Mouse (Mus musculus) layer of hippocampus, postnatal 36 days (tissue): ENCODE results near the gene Jak3. TPM values are rescaled to one million over a fixed set of nuclear protein-coding genes. Genes with fewer than 3 reads are reported as not detected.

Experiments used
- DNase-seq, 2 experiments: peaks; one replicate each; pipeline ENCODE4 v3.0.0; 2022
- total RNA-seq, 2 experiments: library from RNA; stranded (reverse); gene quantifications; 2 replicates each; pipeline ENCODE4 v1.2.3; 2021

Gene Jak3
- total RNA-seq, 2 experiments from 2014 or later, result 5.2 TPM

DNA sequence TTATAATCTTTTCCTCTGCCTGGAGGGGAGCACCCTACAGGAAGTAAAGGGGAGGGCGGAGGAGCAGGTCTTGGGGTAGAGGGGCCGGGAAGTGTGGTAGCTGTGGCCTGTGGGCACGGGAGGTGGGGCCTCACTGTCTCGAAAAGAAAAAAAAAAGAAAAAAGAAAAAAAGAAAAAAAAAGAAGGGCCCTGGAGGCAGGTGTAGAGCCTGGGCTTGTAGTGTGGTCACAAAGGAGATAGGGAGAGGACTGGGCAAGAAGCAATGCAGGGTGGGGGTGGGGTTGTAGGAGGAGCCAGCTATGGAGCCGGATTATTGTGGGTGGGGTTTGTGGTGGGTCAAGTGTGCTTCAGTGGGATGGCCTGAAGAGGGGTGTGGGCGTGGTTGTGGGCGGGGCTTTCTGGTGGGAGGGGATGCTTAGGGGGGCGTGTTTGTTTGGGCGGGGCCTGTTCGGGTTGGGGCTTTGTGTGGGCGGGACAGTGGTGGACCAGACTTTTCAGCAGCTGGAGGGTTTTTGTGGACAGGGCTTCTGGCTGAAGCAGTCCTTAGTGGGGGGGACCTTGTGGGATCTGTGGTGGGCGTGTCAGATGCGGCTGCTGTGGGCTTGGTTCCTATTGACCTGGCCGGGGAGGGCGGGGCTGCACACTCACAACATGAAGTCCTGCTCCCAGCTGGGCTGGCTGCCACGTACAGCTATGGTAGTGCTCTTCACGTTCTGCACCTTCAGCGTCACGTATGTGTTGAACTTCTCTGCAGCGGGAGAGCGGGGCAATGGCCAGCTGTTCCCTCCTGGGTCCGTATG is 10.6 kb upstream of the Jak3 start:
- no peak for DNase-seq

GRCm38 (mm10) chr8:71666855-71667254 is 9.2 kb upstream of the Jak3 start:
- DNase-seq, result no peak

- no peak for DNase-seq
Measured at GRCm38 (mm10) chr8:71667256-71667655, 8.8 kb upstream of the Jak3 start.

DNA sequence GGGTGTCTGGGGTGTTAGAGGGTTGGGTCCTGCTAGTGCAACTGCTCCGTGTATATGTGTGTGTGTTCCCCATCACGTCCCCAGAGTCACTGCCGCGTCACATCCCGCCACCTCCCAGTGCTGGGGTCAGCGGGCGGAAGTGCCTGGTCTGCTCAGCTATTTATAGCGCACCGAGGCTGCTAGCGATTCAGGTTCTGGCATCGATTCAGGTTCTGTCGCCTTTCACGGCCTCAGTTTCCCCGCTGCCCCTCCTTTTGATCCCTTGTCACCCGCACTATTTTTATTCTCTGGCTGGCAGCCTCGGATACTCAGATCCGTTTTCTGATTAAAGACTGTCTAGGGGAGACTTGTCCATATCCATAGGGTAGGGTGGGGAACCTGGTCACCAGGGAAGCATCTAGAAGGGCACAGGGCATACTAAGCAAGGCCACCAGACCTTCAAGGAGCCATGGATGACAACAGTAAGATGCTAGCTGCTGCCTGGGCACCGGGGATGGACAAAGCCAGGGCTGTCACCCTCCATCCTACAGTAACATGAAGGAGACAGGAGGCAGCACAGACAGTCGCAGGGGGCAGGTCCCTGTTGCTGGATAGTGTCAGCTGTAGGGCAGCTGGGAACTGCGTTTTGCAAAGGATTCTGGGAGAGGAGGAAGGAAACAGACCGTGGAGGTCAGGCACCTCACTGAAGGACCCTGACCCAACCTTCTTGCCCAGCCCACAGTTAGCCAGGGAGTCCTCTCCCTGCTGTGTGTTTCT is 7.7 kb upstream of the Jak3 start:
- DNase-seq, result no peak

GRCm38 (mm10) chr8:71670198-71670597 is 5.9 kb upstream of the Jak3 start:
- no peak for DNase-seq

GRCm38 (mm10) chr8:71670621-71671548 is 5.2 kb upstream of the Jak3 start:
- peak; percentile 72 to 76 for DNase-seq

GRCm38 (mm10) chr8:71671549-71671965 is 4.5 kb upstream of the Jak3 start, which contains the start of gene Unc13a:
TSS of gene Unc13a (minus strand) at chr8:71671757.
- peak; percentile 89 to 91 for DNase-seq

- no peak for DNase-seq
Measured at GRCm38 (mm10) chr8:71672168-71672735, 3.8 kb upstream of the Jak3 start.

GRCm38 (mm10) chr8:71674071-71674470 is 2.0 kb upstream of the Jak3 start:
- no peak for DNase-seq

DNA sequence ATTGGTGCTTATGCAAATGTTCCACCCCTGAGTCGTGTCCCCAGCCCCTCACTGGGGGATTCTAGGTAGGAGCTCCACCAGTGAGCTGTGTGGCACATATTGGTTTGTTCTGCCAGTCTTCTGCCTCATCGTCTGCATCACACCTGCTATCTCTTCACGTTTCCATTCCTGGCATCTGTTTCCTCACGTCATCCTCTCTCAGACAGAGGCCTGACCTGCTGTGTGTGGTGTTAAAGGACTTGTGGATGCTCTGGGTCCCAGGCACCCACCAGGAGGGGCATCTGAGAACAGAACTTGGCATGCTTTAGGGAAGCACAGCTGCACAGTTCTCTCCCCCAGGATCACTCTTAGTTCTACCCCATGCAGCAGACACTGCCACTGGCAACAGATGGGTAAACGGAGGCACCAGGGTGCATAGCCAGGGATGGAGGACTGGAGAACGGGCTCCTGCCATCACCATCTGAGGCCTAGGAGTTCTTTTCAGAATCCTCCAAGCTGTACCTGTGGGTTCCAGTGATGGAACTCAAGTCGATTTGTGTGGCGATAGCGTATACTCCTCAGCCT is 558 bp upstream of the Jak3 start:
- no peak for DNase-seq

DNA sequence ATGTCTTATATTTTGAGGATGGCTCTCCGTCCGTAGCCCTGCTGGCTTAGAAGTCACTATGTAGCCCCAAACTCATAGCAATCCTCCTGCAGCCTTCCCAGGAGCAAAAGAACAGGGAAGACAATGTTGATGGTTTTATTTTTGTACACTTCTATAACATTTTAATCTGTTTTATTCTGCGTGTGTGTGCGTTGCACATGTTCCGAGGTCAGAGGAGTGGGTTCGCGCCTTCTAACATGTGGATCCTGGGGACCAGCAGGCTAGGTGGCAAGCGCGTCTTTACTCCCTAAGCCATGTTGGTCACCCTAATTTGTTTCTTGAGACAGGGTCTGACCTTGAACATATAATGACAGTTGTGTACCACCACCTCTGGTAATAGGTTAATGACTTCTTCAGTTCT is 707 bp downstream of the Jak3 start:
- DNase-seq, result no peak

DNA sequence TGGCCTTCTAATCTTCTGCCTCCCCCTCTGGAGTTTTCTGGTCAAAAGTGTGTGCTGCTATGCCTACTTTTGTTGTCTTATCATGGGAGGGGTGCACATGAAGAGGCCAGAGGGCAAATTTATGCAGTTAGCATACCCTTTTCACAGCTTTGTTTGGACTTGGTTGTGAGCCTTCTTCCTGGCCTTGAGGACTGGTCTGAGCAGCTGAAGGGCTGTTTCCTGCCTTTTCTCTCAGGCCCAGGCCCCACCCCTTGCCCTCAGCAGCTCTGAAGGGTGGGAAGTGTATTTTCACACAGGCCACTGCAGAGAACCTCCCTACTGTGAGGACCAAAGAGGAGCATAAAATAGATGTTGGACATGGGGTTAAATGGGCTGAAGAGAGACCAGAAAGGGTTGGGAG is 1.5 kb downstream of the Jak3 start:
- no peak for DNase-seq

DNA sequence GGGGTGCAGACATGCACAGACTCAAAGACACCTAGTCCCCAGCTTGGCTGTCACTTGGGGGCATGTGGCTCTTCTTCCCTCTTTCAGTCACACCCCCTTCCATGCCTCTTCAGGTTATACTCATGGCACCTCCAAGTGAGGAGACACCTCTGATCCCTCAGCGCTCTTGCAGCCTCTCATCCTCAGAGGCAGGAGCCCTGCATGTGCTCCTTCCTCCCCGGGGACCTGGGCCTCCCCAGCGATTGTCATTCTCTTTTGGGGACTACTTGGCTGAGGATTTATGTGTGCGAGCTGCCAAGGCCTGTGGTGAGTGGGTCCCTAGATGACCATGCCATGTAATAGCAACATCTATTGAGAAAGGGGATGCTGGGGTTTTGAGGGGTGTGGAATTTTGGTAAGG is 2.1 kb downstream of the Jak3 start:
- no peak for DNase-seq

DNA sequence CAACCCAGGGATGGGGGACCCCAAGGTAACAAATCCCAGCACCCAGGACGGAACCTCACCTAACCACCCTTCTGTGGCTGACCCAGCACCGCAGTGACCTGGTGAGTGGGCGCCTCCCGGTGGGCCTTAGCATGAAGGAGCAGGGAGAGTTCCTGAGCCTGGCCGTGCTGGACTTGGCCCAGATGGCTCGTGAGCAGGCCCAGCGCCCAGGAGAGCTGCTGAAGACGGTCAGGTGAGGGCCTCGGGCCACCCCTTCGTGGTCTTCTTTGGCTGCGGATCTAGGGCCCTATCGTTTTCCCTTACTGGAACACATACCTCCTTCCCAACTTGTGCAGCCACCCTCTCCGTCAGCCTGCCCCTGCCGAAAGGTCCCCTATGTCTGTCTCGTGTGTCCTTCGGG is 3.0 kb downstream of the Jak3 start:
- DNase-seq, result no peak

DNA sequence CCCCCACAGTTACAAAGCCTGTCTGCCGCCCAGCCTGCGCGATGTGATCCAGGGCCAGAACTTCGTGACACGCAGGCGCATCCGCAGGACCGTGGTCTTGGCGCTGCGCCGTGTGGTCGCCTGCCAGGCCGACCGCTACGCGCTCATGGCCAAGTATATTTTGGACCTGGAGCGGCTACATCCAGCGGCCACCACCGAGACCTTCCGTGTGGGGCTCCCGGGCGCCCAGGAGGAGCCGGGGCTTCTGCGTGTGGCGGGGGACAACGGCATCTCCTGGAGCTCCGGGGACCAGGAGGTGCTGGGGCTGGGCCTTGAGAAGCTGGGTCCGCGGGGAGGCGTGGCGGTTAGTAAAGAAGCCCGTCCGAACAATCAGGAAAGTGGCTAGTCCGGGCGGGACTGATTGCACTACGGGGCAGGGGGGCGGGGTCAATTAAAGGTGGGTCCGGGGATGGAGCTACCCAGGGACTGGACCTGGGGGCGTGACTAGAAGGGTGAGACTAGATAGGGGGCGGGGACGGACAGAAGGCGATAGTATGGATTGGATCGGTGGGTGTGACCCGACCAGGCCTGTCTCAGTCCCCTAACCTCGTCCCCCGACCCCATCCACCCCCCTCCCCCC is 3.6 kb downstream of the Jak3 start:
- DNase-seq, result no peak

DNA sequence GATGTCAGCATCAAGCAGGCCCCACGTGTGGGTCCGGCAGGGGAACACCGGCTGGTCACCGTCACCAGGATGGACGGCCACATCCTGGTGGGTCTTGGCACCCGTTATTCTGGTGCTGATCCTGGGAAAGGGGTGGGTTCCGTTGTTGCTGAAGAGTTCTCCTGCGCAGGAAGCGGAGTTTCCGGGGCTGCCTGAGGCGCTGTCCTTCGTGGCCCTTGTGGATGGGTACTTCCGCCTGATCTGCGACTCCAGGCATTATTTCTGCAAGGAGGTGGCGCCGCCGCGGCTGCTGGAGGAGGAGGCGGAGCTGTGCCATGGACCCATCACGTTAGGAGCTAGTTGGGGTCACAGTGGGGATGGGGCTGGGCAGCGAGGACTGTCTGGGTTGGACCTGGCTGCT is 4.4 kb downstream of the Jak3 start:
- DNase-seq, result no peak

GRCm38 (mm10) chr8:71681369-71681915 is 5.3 kb downstream of the Jak3 start:
- DNase-seq, result no peak

DNA sequence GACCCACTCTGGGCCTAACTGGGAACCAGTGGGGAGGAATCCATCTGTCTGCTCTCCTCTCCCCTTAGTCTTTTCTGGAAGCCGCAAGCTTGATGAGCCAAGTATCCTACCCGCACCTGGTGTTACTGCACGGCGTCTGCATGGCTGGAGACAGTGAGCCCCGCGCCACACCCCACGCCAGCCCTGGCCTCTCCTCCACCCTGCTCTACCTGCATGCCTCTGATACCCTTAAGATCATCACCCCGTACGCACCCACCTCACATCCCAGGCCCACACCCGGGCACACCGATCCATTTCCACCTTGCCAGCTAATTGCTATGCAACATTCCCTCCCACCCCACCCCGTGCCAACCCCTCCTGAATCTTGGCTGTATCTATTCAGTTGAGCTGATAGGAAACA is 6.7 kb downstream of the Jak3 start:
- no peak for DNase-seq

- DNase-seq, result no peak
Measured at GRCm38 (mm10) chr8:71684701-71685100, 8.6 kb downstream of the Jak3 start.

GRCm38 (mm10) chr8:71685573-71685972 is 9.5 kb downstream of the Jak3 start:
- no peak for DNase-seq

- no peak for DNase-seq
Measured at GRCm38 (mm10) chr8:71686143-71686734, 10.1 kb downstream of the Jak3 start.
